Mouse (Mus musculus): ENCODE results near the gene Stk33.

Gene Stk33

GRCm38 (mm10) chr7:109347241-109347640, 91.6 kb downstream of the Stk33 start:
- no peak for DNase-seq

- DNase-seq: no peak
These were observed 107.2 kb downstream of the Stk33 start for GRCm38 (mm10) chr7:109331722-109332121.

GRCm38 (mm10) chr7:109328772-109329171, 110.1 kb downstream of the Stk33 start:
- DNase-seq: no peak

GRCm38 (mm10) chr7:109326813-109327212, 112.1 kb downstream of the Stk33 start:
- DNase-seq: no peak

- DNase-seq: no peak
These were observed 113.2 kb downstream of the Stk33 start for GRCm38 (mm10) chr7:109325731-109326130.

GRCm38 (mm10) chr7:109325169-109325568, 113.7 kb downstream of the Stk33 start:
- no peak for DNase-seq

- DNase-seq: no peak
These were observed 129.4 kb downstream of the Stk33 start for GRCm38 (mm10) chr7:109309506-109309905.

- DNase-seq: no peak
These were observed 143.1 kb downstream of the Stk33 start for GRCm38 (mm10) chr7:109295807-109296206.

- DNase-seq: no peak
These were observed 143.5 kb downstream of the Stk33 start for GRCm38 (mm10) chr7:109295351-109295750.

- no peak for DNase-seq
These were observed 148.4 kb downstream of the Stk33 start for GRCm38 (mm10) chr7:109290501-109290900.

GRCm38 (mm10) chr7:109289106-109289505, 149.8 kb downstream of the Stk33 start:
- no peak for DNase-seq

DNA sequence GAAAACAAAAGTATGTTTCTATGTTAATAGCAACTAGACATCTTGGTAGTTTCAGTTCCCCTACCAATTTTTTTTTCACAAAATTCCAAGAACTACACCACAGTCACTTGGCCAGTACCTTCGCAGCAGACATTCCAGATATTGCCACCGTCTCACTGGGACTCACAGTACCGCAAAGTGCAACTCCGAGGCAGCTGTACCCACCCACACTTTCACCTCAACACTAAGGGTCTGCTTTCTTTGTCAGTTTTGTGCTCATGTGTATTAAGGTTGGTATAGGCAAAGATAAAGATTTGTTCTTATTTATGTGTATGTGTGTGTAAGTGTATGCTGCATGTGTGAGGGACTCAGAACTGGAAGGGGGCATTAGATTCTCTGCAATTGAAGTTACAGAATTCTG, 156.8 kb downstream of the Stk33 start:
- no peak for DNase-seq

- no peak for DNase-seq
These were observed 162.3 kb downstream of the Stk33 start for GRCm38 (mm10) chr7:109276622-109277021.

GRCm38 (mm10) chr7:109275901-109276300, 163.0 kb downstream of the Stk33 start:
- no peak for DNase-seq

- DNase-seq: no peak
These were observed 163.7 kb downstream of the Stk33 start for GRCm38 (mm10) chr7:109275151-109275550.

- DNase-seq: no peak
These were observed 164.6 kb downstream of the Stk33 start for GRCm38 (mm10) chr7:109274289-109274688.

DNA sequence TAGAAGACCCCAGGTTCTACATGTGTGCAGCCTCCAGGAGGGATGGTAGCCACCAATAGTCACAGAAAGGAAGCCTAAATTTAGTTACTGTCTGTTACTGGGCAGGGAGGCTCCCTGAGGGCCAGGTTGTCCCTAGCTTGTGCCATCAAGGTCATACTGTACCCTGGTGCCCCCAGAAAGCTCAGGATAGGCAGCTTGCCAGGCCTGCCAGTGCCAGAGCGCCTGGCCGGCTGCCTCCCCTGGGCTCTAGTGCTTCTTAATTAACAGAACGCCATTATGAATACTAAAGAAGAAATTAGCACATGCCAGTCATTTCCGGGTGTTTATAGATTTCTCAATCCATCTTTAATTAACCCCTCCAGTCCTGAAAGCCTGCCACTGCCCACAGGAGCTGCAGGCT, 169.8 kb downstream of the Stk33 start:
- DNase-seq: no peak

- no peak for DNase-seq
These were observed 171.5 kb downstream of the Stk33 start for GRCm38 (mm10) chr7:109267370-109267769.

GRCm38 (mm10) chr7:109266181-109266580, 172.7 kb downstream of the Stk33 start:
- no peak for DNase-seq

DNA sequence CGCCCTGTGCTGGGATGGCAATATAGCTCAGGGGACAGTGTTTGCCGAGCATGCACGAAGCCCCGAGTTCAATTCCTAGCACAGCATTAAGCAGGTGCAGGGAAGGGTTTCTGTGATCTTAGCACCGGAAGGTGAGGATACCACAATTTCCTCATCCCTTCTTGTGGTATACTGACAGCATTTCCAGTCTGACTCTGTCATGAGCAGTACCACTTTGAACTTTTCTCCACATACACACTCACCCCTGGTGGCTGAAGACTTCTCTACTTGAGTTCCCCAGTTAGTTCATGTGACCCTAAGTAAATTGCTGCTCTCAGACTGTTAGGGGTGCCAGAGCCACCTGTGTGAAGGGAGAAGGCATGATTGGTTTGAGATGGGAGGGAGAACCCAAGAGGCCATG, 173.3 kb downstream of the Stk33 start:
- no peak for DNase-seq

DNA sequence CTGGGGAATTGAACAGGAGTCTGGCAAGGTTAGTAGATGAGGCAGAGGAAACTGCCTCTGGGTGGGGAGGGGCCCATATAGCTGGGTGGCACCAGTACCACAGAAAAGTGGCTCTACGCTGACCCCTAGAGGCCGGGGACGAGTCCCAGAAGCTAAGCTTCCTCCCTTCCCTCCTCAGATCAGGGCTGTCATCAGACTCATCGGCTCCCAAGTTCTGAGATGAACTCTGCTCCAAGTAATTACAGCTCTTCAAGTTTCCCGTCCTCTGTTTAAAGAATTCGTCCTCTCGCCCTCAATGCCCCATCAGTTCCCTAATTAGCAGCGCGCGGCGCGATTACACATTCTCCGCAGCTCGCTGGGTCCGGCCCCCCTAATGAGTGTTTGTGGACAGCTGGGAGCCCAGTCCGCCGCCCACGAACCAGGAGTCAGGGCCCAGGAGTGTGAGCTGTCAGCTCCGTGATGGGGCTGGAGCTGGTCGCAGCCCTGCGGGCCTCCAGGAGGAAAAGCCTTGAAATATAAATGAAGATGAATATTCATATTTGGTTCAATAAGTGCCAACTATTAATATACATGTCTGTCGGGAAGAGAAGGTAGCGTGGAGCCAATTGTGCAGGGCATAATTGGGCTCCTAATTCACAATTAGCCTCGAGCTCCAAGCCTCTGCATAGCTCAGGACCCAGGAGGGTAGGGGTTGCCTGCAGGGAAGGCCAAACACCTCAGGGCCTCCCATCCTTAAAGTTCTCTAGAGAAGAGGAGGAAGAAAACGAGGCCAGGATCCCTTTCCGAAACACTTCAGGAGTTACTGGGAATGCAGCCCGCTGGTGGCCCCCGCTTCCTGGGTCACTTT, 183.2 kb downstream of the Stk33 start:
- peak; percentile 55 for DNase-seq

GRCm38 (mm10) chr7:109251418-109251817, 187.5 kb downstream of the Stk33 start:
- no peak for DNase-seq

DNA sequence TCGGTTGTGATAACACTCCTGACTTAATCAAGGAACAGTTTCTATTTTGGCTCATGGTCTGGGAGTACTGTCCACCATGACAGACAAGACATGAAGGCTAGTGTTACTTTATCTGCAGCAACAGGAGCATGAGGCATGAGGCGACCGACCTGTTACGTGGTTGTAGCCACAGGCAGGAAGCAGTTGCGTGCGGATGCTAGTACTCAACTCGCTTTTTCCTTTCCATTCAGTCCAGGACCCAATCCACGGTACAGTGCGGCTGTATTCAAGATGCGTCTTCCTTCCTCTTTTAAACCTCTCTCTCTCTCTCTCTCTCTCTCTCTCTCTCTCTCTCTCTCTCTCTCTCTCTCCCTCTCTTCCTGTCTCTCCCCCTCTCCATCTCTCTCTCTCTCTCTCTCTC, 194.1 kb downstream of the Stk33 start:
- DNase-seq: no peak

DNA sequence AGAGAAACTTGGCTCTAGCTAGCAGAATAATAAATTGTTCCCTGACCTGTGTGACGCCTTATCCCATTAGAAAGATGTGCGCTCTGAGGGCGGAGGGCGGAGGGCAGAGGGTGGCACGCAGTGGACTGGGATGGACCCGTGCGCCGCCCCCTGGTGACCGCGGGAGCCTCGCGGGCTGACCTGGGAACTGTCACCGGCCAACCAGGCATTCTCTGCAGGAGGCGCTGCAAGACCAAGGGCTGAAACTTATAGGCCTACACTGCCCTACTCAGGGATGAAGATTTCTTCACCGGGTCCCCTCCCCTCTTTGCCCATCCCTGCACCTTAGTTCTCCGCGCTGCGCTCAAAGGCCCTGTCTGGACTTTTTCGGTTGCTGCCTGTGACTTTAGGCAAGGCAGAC, 197.6 kb downstream of the Stk33 start:
- DNase-seq: no peak

- DNase-seq: no peak
These were observed 199.5 kb downstream of the Stk33 start for GRCm38 (mm10) chr7:109239346-109239745.
